Mouse (Mus musculus): ENCODE results near the gene Cirbp. TPM values are rescaled to one million over a fixed set of nuclear protein-coding genes. Genes with fewer than 3 reads are reported as not detected.
A peak's percentile ranks its signal among the peaks of the same experiment; 100 is the strongest.

Cirbp gene
- total and polyA plus RNA-seq, 2 experiments from 2014 or later, result 315 to 829 TPM

GRCm38 (mm10) chr10:80159021-80159560 lies 6.7 kb upstream of the Cirbp start:
- DNase-seq (ENCODE audit: low spot score) (peak; percentile 38), ATAC-seq (ENCODE audit: low FRiP score) (no peak; the same call in none of the 2 replicates)
- TF ChIP-seq CTCF (IDR thresholded peaks at IDR 0.05), result no peak

DNA sequence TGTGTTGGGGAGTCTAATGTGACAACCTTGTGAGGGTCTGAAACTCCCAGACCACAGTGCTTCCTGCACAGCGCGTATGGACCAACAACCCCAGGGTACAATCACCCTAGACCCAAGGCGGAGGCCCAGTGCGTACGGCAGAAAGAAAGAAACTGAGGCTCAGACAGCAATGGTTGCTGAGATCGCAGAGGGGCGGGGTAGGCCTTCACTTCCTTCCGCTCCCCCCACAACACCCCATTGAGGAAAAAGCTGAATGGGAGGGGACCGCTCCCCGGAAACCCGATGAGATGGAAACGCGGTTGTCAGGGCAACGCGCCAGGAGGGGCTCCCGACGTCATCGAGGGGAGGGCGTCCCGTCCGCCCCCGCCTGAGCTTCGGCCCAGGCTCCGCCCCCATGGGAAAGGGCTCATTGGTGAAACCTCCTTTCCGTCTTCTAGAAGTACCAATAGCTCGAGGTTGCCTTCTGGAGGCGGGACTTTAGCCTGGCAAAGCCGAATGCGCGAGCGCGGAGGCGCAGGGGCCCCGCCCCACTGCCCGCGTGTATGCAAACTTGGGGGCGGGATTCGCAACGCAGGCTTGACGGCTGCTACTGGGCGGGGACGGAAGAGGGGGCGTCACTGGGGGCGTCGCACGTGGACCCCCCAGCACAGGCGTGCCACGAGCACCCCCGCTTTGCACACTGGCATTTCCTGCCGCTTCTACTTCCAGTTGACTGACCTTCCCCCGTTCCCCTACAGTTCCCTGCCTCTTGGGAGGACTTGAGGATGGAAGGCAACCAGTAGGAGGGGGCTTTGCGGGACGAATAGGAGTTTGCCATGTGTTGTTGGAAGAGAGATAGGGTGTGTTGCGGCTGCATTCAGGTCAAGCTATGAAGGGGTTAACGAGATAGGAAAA lies 6.0 kb upstream of the Cirbp start:
- no peak for TF ChIP-seq CTCF (IDR thresholded peaks at IDR 0.05)
- H3K27ac ChIP-seq (ENCODE audit: low read depth, low read length), result peak overlapping the region; percentile 84
- no peaks in the 10 kb centered on the region for H3K27me3 ChIP-seq (ENCODE audit: insufficient read depth, low read length)
- under 1% methylated on average over 55 of the region's 55 CpGs for WGBS
- peak; percentile 99 for DNase-seq (ENCODE audit: low spot score)
- peak overlapping the region; percentile 42 for H3K4me3 ChIP-seq (ENCODE audit: low read depth, low read length)
- H3K9ac ChIP-seq (replicated peaks; ENCODE audit: low read length, poor library complexity, severe bottlenecking), result peak overlapping the region; percentile 51
- H3K4me1 ChIP-seq (ENCODE audit: insufficient read depth, low read length), result peaks cover 14% of the 10 kb centered on the region
- ATAC-seq (ENCODE audit: low FRiP score), result peak; percentile 87
- H3K4me2 ChIP-seq (ENCODE audit: low read depth, low read length, poor library complexity, severe bottlenecking), result peak overlapping the region; percentile 58
- peaks cover 28% of the 10 kb centered on the region for H3K36me3 ChIP-seq (ENCODE audit: insufficient read depth, low read length)
- H3K9me3 ChIP-seq (ENCODE audit: low read length), result no peaks in the 10 kb centered on the region

More at GRCm38 (mm10) chr10:80159021-80159560, 6.7 kb upstream of the Cirbp start:
- Histone ChIP-seq H3K27me3 (ENCODE audit: insufficient read depth, low read length) (no peaks in the 10 kb centered on the region), H3K9ac (replicated peaks; ENCODE audit: low read length, poor library complexity, severe bottlenecking) (peak overlapping the region; percentile 51), H3K4me2 (ENCODE audit: low read depth, low read length, poor library complexity, severe bottlenecking) (peak overlapping the region; percentile 58), H3K4me3 (ENCODE audit: low read depth, low read length) (peak overlapping the region; percentile 42), H3K9me3 (ENCODE audit: low read length) (no peaks in the 10 kb centered on the region), H3K4me1 (ENCODE audit: insufficient read depth, low read length) (peaks cover 14% of the 10 kb centered on the region), H3K36me3 (ENCODE audit: insufficient read depth, low read length) (peaks cover 35% of the 10 kb centered on the region), H3K27ac (ENCODE audit: low read depth, low read length) (peak overlapping the region; percentile 84)
- 5% methylated on average over 12 of the region's 12 CpGs for WGBS

- peak overlapping the region; percentile 42 for H3K4me3 ChIP-seq (ENCODE audit: low read depth, low read length)
- peak overlapping the region; percentile 58 for H3K4me2 ChIP-seq (ENCODE audit: low read depth, low read length, poor library complexity, severe bottlenecking)
- H3K9me3 ChIP-seq (ENCODE audit: low read length), result no peaks in the 10 kb centered on the region
- TF ChIP-seq CTCF (IDR thresholded peaks at IDR 0.05), result no peak
- 4% methylated on average over 32 of the region's 33 CpGs for WGBS
- no peak for ATAC-seq (ENCODE audit: low FRiP score)
- peak overlapping the region; percentile 33; the same call in 1 of the 2 replicates for H3K9ac ChIP-seq (replicated peaks; ENCODE audit: low read length, poor library complexity, severe bottlenecking)
- H3K27me3 ChIP-seq (ENCODE audit: insufficient read depth, low read length), result no peaks in the 10 kb centered on the region
- peak; percentile 56 for DNase-seq (ENCODE audit: low spot score)
- peak overlapping the region; percentile 84 for H3K27ac ChIP-seq (ENCODE audit: low read depth, low read length)
- peaks cover 19% of the 10 kb centered on the region for H3K36me3 ChIP-seq (ENCODE audit: insufficient read depth, low read length)
- H3K4me1 ChIP-seq (ENCODE audit: insufficient read depth, low read length), result peaks cover 16% of the 10 kb centered on the region
These were observed 5.1 kb upstream of the Cirbp start for GRCm38 (mm10) chr10:80160455-80161371.

- TF ChIP-seq CTCF (IDR thresholded peaks at IDR 0.05), result no peak
- Histone ChIP-seq H3K4me2 (ENCODE audit: low read depth, low read length, poor library complexity, severe bottlenecking) (peak overlapping the region; percentile 58; the same call in 1 of the 2 replicates), H3K4me3 (ENCODE audit: low read depth, low read length) (no peak overlapping the region), H3K9me3 (ENCODE audit: low read length) (no peaks in the 10 kb centered on the region), H3K27me3 (ENCODE audit: insufficient read depth, low read length) (no peaks in the 10 kb centered on the region), H3K9ac (replicated peaks; ENCODE audit: low read length, poor library complexity, severe bottlenecking) (peak overlapping the region; percentile 33; the same call in 1 of the 2 replicates), H3K36me3 (ENCODE audit: insufficient read depth, low read length) (peaks cover 9% of the 10 kb centered on the region), H3K27ac (ENCODE audit: low read depth, low read length) (0 out of 2 replicates have a peak overlapping the region, but pooled peaks have one; percentile 51), H3K4me1 (ENCODE audit: insufficient read depth, low read length) (peaks cover 18% of the 10 kb centered on the region)
- 24% methylated on average over 7 of the region's 7 CpGs for WGBS
- DNase-seq (ENCODE audit: low spot score) (no peak), ATAC-seq (ENCODE audit: low FRiP score) (no peak)
These were observed 4.1 kb upstream of the Cirbp start for GRCm38 (mm10) chr10:80161522-80162242.

- 88% methylated on average over 3 of the region's 3 CpGs for WGBS
- Histone ChIP-seq H3K27ac (ENCODE audit: low read depth, low read length) (no peak overlapping the region), H3K36me3 (ENCODE audit: insufficient read depth, low read length) (peaks cover 4% of the 10 kb centered on the region; the same call in 1 of the 2 replicates), H3K4me3 (ENCODE audit: low read depth, low read length) (no peak overlapping the region), H3K4me1 (ENCODE audit: insufficient read depth, low read length) (peaks cover 18% of the 10 kb centered on the region), H3K27me3 (ENCODE audit: insufficient read depth, low read length) (no peaks in the 10 kb centered on the region), H3K9me3 (ENCODE audit: low read length) (no peaks in the 10 kb centered on the region), H3K4me2 (ENCODE audit: low read depth, low read length, poor library complexity, severe bottlenecking) (no peak overlapping the region), H3K9ac (replicated peaks; ENCODE audit: low read length, poor library complexity, severe bottlenecking) (no peak overlapping the region)
- no peak for ATAC-seq (ENCODE audit: low FRiP score)
- TF ChIP-seq CTCF (IDR thresholded peaks at IDR 0.05), result no peak
- DNase-seq (ENCODE audit: low spot score), result no peak
These were observed 3.6 kb upstream of the Cirbp start for GRCm38 (mm10) chr10:80162243-80162608.
